Comparison of ENCODE assay signal across 8 mouse cellular contexts in genomic region chr13:110643198-110643896, GRCm38 (mm10).
DNase-seq lines count a peak whose midpoint lies in the region; ATAC-seq and TF ChIP-seq lines count a peak whose summit lies in the region.

No protein-coding gene starts in this region.

- H3K4me3 ChIP-seq in intestine, postnatal 0 days (ENCODE audit: low read depth, low read length) = no peak overlapping the region
- H3K4me3 ChIP-seq in midbrain, embryonic 13.5 days (replicated peaks) = no peak overlapping the region

- H3K27me3 ChIP-seq in intestine, postnatal 0 days (replicated peaks; ENCODE audit: control insufficient read depth, insufficient read depth, low read length) = no peaks in the 10 kb centered on the region
- H3K27me3 ChIP-seq in midbrain, embryonic 13.5 days = peaks cover 4% of the 10 kb centered on the region; the same call in 1 of the 2 replicates

- 7% methylated on average over 11 of the region's 11 CpGs for WGBS in intestine, postnatal 0 days
- 36% methylated on average over 11 of the region's 11 CpGs for WGBS in midbrain, embryonic 13.5 days

- intact Hi-C loops in left cerebral cortex, postnatal 4 days (cut with DNase I) = loop anchor here (10.0 kb wide), 2 partner anchors 239 to 321 kb away; no protein-coding TSS in a partner anchor
- intact Hi-C loops in left cerebral cortex, postnatal 36 days (cut with DNase I) = no loop called here

- peak overlapping the region; percentile 55 for H3K4me2 ChIP-seq in intestine, postnatal 0 days (replicated peaks; ENCODE audit: low read depth)
- peak overlapping the region; percentile 13; the same call in 1 of the 2 replicates for H3K4me2 ChIP-seq in midbrain, embryonic 13.5 days (replicated peaks)

- DNase-seq in left cerebral cortex, postnatal 4 days = peak; percentile 67
- no peak for DNase-seq in left cerebral cortex, postnatal 36 days (ENCODE audit: low spot score in 2 of 2)
- peak; percentile 63 for DNase-seq in brain, adult 2 months (ENCODE audit: low read depth, low spot score)
- peak; percentile 15 for DNase-seq in gastrocnemius, postnatal 10 days
- DNase-seq in thymus, postnatal 4 days = no peak

- H3K9ac ChIP-seq in intestine, postnatal 0 days (ENCODE audit: low read depth, low read length) = no peak overlapping the region
- H3K9ac ChIP-seq in midbrain, embryonic 13.5 days (replicated peaks) = no peak overlapping the region

- no peak overlapping the region for H3K27ac ChIP-seq in intestine, postnatal 0 days (ENCODE audit: low read depth, low read length)
- no peak overlapping the region for H3K27ac ChIP-seq in midbrain, embryonic 13.5 days

- H3K36me3 ChIP-seq in intestine, postnatal 0 days (ENCODE audit: control insufficient read depth, insufficient read depth) = no peaks in the 10 kb centered on the region
- H3K36me3 ChIP-seq in midbrain, embryonic 13.5 days = no peaks in the 10 kb centered on the region

- peak; percentile 38; the same call in 1 of the 2 replicates for ATAC-seq in intestine, postnatal 0 days
- peak; percentile 70 for ATAC-seq in midbrain, embryonic 13.5 days
- no peak for ATAC-seq in granulocyte monocyte progenitor cell, adult 5-6 weeks (replicated peaks; ENCODE audit: poor library complexity, severe bottlenecking)

- no peaks in the 10 kb centered on the region for H3K9me3 ChIP-seq in intestine, postnatal 0 days (ENCODE audit: control insufficient read depth)
- no peaks in the 10 kb centered on the region for H3K9me3 ChIP-seq in midbrain, embryonic 13.5 days

- no peaks in the 10 kb centered on the region for H3K4me1 ChIP-seq in intestine, postnatal 0 days (replicated peaks; ENCODE audit: control insufficient read depth, insufficient read depth, low read length)
- H3K4me1 ChIP-seq in midbrain, embryonic 13.5 days (replicated peaks) = peaks cover 9% of the 10 kb centered on the region

- TF ChIP-seq CTCF in intestine, postnatal 0 days (IDR thresholded peaks at IDR 0.05; ENCODE audit: low read depth) = no peak

Comparison
In these comparisons a context has a peak if more than half of its experiments do, and no peak if none do; other contexts are left out.
1. DNase-seq: peak in left cerebral cortex, postnatal 4 days (single experiment), brain, adult 2 months (single experiment) and gastrocnemius, postnatal 10 days (single experiment); none in left cerebral cortex, postnatal 36 days (0 of 2) and thymus, postnatal 4 days (single experiment).